ENCODE assay signal across 14 mouse cellular contexts in genomic region chr13:112165921-112166320, GRCm38 (mm10).
DNase-seq lines count a peak whose midpoint lies in the region; ATAC-seq and TF ChIP-seq lines count a peak whose summit lies in the region.
"Had no signal": no experiment of that assay in that cellular context is flagged by ENCODE, and none has a peak within 500 bp of the region (broad histone marks: within the 10 kb centered on the region; RNA-seq: fewer than 3 reads in every experiment).

No protein-coding gene starts in this region.

- no peak overlapping the region for H3K4me2 ChIP-seq in lung, embryonic 16.5 days (ENCODE audit: low read depth, low read length)
- H3K4me2 ChIP-seq in forebrain, postnatal 0 days (ENCODE audit: low read depth), result no peak overlapping the region
- no peak overlapping the region for H3K4me2 ChIP-seq in midbrain, embryonic 16.5 days (ENCODE audit: low read length)

- ATAC-seq in cerebellum, adult (ENCODE audit: insufficient number of reproducible peaks, low FRiP score, low TSS enrichment), result 0 out of 2 replicates have a peak, but pooled peaks have one; percentile 26
- no peak for ATAC-seq in lung, embryonic 16.5 days (ENCODE audit: low read depth)
- ATAC-seq in forebrain, postnatal 0 days, result peak; percentile 76
- peak; percentile 69 for ATAC-seq in midbrain, embryonic 16.5 days

- WGBS in lung, embryonic 16.5 days, result 76% methylated on average over 2 of the region's 2 CpGs
- 12% methylated on average over 2 of the region's 2 CpGs for WGBS in forebrain, postnatal 0 days
- WGBS in midbrain, embryonic 16.5 days, result 31% methylated on average over 2 of the region's 2 CpGs

- peaks cover 5% of the 10 kb centered on the region; the same call in 1 of the 2 replicates for H3K4me1 ChIP-seq in lung, embryonic 16.5 days (replicated peaks; ENCODE audit: control insufficient read depth, insufficient read depth, low read length)
- 0 out of 2 replicates have a peak, but pooled peaks cover 12% of the 10 kb centered on the region for H3K4me1 ChIP-seq in forebrain, postnatal 0 days (ENCODE audit: insufficient read depth)
- H3K4me1 ChIP-seq in midbrain, embryonic 16.5 days (ENCODE audit: control insufficient read depth, insufficient read depth, low read length), result peaks cover 9% of the 10 kb centered on the region

- H3K27ac ChIP-seq in lung, embryonic 16.5 days (ENCODE audit: low read length), result peak overlapping the region; percentile 31; the same call in 1 of the 2 replicates
- peak overlapping the region; percentile 35; the same call in 1 of the 2 replicates for H3K27ac ChIP-seq in forebrain, postnatal 0 days (ENCODE audit: low read depth, low read length)
- H3K27ac ChIP-seq in midbrain, embryonic 16.5 days (ENCODE audit: low read length), result no peak overlapping the region

- no peak overlapping the region for H3K4me3 ChIP-seq in lung, embryonic 16.5 days (ENCODE audit: low read length)
- no peak overlapping the region for H3K4me3 ChIP-seq in forebrain, postnatal 0 days (ENCODE audit: low read depth, low read length)
- no peak overlapping the region for H3K4me3 ChIP-seq in midbrain, embryonic 16.5 days (ENCODE audit: low read depth, low read length)

- no peak for TF ChIP-seq CTCF in forebrain, postnatal 0 days (IDR thresholded peaks at IDR 0.05; ENCODE audit: low read depth)

- no peaks in the 10 kb centered on the region for H3K36me3 ChIP-seq in lung, embryonic 16.5 days (ENCODE audit: control insufficient read depth, insufficient read depth, low read length)
- H3K36me3 ChIP-seq in forebrain, postnatal 0 days (ENCODE audit: insufficient read depth), result no peaks in the 10 kb centered on the region
- H3K36me3 ChIP-seq in midbrain, embryonic 16.5 days (ENCODE audit: control insufficient read depth, insufficient read depth, low read length), result no peaks in the 10 kb centered on the region

- no peak overlapping the region for H3K9ac ChIP-seq in lung, embryonic 16.5 days (ENCODE audit: low read length)
- H3K9ac ChIP-seq in forebrain, postnatal 0 days, result no peak overlapping the region
- H3K9ac ChIP-seq in midbrain, embryonic 16.5 days (ENCODE audit: low read depth, low read length), result no peak overlapping the region

- H3K9me3 ChIP-seq in lung, embryonic 16.5 days (ENCODE audit: control insufficient read depth, low read length), result no peaks in the 10 kb centered on the region
- H3K9me3 ChIP-seq in forebrain, postnatal 0 days (ENCODE audit: low read length), result no peaks in the 10 kb centered on the region
- H3K9me3 ChIP-seq in midbrain, embryonic 16.5 days (replicated peaks; ENCODE audit: control insufficient read depth, low read length, poor library complexity, severe bottlenecking), result no peaks in the 10 kb centered on the region

- DNase-seq in cerebellum, postnatal 14 days, result no peak
- no peak for DNase-seq in lung, postnatal 25 days (ENCODE audit: low spot score)
- DNase-seq in forebrain, postnatal 0 days, result peak; percentile 24
- no peak for DNase-seq in thymus, postnatal 4 days
- no peak for DNase-seq in adrenal gland, postnatal 14 days
- DNase-seq: adrenal gland, postnatal 25 days; cerebellum, adult 11 months; heart, adult 18-20 months; kidney, adult 2 months; retina, postnatal 1 day; thymus, adult 18-20 months had no signal

- no peaks in the 10 kb centered on the region for H3K27me3 ChIP-seq in lung, embryonic 16.5 days (ENCODE audit: control insufficient read depth, insufficient read depth, low read depth, low read length)
- peaks cover 6% of the 10 kb centered on the region; the same call in 1 of the 2 replicates for H3K27me3 ChIP-seq in forebrain, postnatal 0 days (ENCODE audit: insufficient read depth, low read length)
- H3K27me3 ChIP-seq in midbrain, embryonic 16.5 days (ENCODE audit: control insufficient read depth, insufficient read depth, low read depth, low read length), result no peaks in the 10 kb centered on the region
